Mouse (Mus musculus) adrenal gland, adult (tissue): ENCODE measurements around the gene Pnpo.
A peak's percentile ranks its signal among the peaks of the same experiment; 100 is the strongest.

Experiments
- DNase-seq, 2 experiments: peaks; one replicate each; pipeline ENCODE4 v3.0.0; 2022 to 2023; ENCODE audit warnings: low spot score in 1 of 2; ENCODE audit not compliant: inconsistent age in 2 of 2

Gene Pnpo

DNA sequence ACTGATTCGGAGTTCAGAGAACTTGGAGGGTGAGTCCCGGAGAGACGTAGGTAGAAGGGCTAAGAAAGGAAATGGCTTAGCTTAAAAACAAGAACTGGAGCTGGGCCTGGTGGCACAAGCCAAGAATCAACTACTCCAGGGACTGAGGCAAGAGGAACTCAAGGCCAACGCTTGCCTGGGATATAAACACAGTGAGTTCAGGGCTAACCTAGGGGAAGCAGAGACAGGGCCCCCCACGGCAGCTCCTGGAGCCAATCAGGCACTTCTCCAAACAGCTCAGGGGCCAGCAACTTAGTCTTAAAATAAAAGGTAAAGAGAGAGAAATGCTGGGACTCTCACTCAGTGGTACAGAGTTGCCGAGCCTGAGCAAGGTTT is 5.4 kb downstream of the Pnpo start:
- DNase-seq, result no peak

GRCm38 (mm10) chr11:96937549-96938425 is 6.0 kb downstream of the Pnpo start:
- DNase-seq, result peak; percentile 86 to 93

DNA sequence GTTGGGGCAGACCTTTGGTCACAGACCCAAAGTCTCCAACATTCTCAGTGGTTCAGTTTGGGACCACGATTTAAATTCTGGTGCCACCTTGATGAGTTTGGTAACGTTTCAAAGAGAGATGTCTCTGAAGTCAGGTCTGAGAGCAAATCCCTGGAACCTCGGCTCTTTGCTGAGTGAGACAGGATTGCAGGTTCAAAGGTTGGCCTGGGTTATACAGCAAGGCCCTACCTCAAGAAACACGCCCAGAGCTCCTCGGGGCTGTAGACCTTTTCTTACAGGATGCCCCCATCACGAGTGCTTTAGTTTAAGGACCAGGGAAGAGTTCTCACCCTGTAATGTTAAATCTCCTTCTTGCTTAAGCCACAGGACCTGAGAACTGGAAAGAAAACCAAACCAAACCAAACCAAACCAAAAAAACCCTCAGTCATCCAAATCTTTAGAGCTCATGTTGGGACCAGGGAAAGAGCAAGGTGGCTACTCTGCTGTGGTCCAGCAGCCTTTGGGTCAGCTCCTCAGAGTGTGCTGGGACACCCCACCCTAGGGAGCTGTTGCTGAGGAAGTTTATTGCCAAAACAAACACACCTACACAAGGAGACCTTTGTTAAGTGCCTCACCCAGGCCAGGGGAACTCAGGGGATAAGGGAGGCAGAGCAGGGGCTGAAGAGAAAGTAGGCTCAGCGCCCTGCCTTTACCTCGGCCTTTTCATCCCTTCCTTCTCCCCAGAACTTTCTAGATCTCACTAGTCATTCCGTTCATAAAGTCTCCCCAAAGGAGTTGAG is 7.7 kb downstream of the Pnpo start:
- DNase-seq, result no peak

GRCm38 (mm10) chr11:96934921-96935356 is 8.8 kb downstream of the Pnpo start:
- peak; percentile 90 to 94 for DNase-seq

DNA sequence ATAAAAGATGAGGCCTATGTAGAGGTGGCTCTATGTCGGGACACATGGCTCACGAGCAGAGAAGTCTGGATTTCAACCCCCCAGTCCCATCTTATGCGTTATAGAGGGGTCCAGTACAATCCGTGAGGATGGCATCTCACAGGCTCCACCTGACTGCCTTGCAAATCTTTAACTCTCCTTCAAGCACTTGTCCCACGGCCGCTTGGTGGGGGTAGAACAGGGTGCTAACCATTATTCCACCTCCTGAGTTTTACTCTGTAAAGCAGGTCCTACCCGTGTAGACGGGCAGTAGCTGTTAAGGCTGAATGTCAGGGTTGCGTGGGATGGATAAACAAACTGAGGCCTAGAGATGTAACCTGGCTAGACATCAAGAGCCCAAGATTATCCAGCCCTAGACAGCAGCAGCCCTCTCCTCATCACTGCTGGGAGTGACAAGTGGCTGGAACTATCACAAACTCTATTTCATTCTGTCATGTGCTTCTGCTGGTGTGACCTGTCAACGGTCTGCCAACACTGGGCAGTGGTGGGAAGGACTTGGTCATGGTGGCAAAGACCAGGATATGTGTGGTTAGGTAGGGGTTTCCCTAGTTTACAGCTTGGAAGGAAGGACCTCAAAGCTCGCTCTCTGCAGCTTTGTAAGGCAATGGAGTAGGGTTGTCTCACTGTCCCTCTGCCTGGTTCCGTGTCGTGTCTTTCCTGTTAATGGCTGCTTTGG is 10.1 kb downstream of the Pnpo start:
- DNase-seq, result no peak

DNA sequence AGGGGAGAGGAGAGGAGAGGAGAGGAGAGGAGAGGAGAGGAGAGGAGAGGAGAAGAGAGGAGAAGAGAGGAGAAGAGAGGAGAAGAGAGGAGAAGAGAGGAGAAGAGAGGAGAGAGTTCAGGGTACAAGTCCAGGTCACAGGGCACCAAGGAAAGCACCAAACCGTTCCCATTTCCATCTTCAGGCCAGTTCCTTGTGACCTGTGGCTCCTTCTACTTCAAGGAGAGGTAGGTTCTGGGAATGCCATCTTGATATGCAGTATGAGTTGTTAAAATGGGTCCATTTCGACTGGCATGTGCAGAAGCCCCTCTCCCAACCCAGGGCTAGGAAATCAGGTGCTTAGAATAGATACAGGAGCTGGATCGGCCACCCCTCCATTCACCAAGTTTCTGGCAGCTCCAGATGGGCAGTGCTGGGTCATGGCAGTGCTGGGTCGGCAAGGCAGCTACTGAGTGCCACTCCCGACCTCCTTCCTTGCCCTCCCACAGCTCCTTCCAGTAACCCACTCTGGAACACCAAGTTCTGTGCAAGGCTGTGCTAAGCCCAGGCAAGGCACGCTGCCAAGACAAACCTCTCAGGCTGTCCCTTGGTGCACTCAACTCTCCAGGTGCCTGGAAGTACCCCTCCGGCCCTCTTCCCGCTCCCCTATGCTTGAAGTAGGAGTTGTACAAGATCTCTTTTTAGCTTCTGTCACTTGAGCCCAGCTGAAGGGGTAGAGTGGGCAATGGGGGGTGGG is 12.3 kb downstream of the Pnpo start:
- peak in 1 of 2 experiments; percentile 77 for DNase-seq

DNA sequence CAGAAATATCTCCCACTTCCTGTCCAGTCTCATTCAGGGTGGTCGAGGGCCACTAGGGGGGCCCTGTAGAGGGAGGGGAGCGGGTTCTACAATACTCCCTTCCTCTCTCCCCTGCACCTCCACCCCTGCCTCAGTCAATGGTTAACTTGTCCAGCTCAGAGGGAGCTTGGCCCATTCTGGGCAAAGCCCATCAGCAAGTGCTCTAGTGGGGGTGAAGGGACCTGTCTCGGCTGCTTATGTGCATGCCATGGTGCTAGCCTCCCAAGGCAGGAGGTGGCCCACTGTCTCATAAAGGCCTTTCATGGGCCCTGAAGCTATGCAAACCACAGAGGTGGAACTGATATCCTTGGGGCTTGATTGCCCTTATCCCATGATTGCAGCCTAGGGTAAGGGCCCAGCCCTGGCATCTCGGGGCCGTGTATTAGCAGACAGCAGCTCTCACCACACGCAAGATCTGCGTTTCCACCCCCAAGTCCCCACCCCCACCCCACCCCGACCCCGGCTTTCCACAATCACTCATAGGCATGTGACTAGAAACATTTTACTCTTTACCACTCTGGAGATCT is 13.9 kb downstream of the Pnpo start:
- DNase-seq, result no peak

DNA sequence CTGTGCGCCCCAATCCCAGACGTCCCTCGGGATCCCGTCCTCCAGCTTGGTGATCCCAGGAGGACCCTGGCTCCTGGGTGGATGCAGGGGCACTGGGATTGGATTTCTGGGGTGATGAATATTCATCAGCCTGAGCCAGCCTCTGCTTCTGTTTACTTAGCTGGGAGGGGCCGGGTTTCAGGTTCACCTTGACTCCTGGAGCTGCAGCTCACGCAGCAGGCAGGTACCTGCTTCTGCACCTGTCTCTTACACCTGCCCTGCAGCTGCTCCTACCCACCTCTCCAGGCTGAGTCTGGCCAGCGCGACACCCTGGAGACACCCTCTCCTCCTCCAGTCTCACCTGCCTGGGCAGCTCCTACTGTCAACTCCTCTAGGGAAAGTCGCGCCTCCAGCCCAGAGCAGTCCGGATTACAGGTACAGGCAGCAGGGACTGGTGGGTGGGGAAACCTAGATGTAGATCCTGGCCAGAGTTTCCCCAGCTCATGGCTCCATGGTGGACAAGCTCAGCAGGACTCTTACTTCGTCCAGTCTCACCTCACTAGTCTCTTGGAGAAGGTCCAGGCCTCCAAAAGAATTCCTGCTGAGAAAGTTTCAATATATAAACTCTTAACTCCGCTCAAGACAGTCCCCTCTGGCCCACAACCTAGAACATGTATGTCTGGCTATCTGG is 14.6 kb downstream of the Pnpo start:
- DNase-seq, result no peak

DNA sequence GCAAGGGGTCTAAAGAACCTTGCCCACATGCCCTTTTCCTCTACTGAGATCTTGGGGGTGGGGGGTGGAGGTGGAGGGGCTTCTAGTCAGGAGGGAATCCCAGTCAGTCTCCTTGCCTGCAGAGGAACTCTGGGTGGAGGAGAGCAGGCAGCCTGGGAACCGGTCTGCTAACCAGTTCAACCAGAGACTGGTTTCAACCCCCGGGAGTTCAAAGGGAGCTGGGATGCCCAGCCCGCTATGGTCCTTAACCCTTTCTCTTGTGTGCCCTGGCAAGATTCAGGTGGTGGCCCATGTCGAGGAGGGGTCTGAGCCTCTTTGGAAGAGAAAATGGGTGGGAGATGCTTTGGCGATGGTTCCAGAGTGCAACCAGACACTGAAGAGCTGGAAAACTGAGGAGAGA is 15.1 kb downstream of the Pnpo start:
- DNase-seq, result no peak

DNA sequence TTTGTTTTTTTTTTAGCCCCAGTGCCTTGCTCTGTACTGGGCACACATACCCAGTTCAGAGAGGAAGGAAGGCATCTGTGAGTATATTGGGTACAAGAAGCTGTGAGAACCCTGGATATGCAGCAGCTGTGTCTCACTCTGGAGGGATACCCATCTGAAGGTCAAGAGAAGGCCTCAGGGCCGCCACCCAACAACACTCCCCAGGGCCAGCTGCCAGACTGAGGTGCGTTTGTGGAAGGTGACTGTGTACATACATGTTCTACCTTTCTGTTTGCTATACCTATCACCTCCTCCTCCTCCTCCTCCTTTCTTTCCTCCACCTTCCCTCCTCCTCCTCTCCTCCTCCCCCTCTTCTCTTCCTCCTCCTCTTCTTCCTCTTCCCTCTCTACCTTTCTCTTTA is 15.7 kb downstream of the Pnpo start, which contains the start of gene Prr15l:
Prr15l (plus strand) TSS at position 17 of the 400 bp plus-strand sequence.
- no peak for DNase-seq

DNA sequence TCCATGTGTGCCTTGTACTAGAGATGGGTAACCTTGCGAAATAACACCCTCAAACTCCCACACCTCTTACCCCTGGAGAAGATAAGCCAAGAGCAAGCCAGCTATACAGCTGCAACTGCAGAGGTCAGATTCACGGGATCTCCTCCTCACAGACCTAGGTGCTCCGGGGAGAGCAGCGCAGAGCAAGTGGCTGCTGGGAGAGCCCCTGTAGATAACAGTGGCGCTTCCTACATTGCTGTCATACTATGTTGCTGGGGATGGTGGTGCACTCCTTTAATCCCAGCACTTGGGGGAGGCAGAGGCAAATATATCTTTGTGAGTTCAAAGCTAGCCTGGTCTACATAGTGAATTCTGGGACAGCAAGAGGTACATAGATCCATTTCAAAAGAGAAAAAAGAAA is 17.2 kb downstream of the Pnpo start:
- no peak for DNase-seq

DNA sequence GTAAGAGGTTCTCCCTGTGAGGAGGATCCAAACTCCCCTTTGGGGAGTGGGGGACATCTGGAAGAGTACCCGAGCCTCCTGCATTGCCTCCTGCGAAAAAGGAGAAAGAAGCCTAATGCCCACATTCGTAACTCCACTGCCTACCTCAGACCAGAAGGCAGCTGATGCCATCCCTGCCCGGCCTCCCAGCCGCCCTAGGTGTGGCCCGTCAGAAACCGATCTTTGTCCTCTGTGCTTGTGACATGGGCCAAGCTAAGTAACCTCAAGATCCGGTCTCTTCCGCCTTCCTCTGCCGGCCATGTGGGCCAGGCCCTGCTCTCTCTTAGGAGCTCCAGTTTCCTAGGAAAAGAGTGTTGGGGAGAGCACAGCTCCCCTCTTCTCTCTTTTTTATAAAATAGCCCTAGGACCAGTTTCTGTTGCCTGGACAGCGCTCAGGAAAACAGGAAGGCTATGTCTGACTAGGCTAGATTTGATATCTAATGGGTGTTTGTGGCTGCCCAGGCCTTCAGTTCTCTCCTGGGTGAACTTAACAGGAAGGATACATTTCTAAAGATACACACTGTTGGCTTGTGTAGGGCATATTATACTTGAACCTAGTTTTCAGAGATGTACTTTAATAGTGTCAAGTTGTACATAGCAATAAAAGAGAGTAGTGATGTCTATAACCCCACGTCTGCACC is 18.2 kb downstream of the Pnpo start:
- no peak for DNase-seq

DNA sequence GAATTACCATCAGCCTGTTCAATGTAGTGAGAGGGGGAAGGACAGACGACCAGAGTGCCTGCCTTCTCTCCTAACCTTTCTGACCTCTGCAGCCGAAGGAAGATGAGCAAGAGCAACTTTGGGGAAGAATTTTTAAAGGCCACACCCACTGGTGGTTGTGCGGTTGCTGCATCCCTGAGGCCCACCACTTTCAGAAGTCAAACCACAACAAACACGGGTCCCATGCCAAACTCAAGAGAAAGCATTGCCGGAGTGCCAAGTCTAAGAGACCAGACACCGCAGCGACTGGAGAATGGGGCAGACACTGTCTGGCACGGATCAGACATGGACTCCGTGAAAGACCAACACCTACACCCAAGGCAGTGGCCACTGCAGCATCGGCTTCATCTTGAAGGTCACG is 18.9 kb downstream of the Pnpo start:
- no peak for DNase-seq

DNA sequence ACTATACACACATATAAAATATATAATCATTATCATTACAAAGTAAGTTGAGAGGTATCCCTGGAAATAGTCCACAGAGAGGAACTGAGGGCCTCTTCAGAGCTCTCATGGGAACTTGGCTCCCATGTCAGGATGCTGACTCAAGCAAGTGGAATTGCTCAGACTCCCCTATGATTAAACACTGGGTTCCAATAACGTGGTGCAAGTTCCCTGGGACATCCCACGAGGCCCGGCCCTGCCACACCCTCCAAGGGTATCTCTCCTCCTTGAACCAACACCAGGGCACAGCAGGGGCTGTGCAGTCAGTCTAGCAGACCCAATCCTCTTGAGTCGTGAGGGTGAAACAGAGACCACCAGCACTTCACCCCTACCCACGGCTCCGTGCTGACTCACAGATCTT is 24.8 kb downstream of the Pnpo start:
- DNase-seq, result no peak

- DNase-seq, result no peak
Observed at GRCm38 (mm10) chr11:96917415-96917814, 26.4 kb downstream of the Pnpo start.

DNA sequence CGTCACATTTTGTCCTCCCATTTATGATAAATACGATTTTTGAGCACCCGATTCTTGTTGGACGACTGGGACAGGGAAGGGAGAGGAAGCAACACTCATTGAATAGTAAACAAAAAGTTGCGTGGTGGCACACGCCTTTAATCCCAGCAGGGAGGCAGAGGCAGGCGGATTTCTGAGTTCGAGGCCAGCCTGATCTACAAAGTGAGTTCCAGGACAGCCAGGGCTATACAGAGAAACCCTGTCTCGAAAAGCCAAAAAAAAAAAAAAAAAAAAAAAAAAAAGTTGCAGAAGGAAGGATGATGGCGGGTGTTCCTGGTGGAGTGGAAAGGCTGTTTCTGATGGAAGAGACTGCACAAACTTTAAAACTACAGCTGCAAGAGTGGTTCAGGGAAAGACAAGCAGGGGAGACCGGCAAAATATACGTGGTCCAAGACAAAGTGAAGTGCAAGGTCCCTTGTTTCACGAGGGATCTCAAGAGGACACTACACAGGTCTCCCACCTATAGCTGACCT is 26.8 kb downstream of the Pnpo start:
- peak in 1 of 2 experiments; percentile 52 for DNase-seq

- peak; percentile 99 to 100 for DNase-seq
Observed at GRCm38 (mm10) chr11:96916044-96916884, 27.5 kb downstream of the Pnpo start, which contains the start of gene Cdk5rap3. Gene Cdk5rap3, minus strand, starts transcription at chr11:96916496.

DNA sequence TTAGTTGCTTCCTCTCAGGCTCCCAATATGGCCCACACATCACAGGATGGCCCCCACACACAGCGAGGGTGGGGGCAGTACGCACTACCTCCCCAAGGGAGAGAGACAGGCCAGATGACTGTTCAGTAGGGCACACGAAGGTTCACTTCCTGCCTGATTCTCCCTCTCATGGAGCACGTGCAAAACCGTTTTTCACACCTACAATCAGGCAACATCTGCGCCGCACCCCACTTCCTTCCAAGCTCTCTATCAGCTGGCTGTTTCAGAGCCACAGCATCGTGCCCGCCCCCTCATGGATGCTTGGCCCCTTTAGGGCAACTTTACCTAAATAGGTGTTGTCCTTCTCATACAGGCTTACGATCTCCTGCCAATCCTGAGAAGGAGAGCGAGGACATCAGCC is 31.1 kb downstream of the Pnpo start:
- no peak for DNase-seq
